Mouse (Mus musculus) heart, embryonic 15.5 days (tissue): ENCODE results near the gene Tenm4. TPM values are rescaled to one million over a fixed set of nuclear protein-coding genes. Genes with fewer than 3 reads are reported as not detected.

Experiments
- ATAC-seq: fragments of 200-750 bp; cut with Nextera tagmentation; replicated peaks from 2 replicates; pipeline ENCODE4 v1.8.0; 2017; ENCODE audit warnings: low read depth, moderate TSS enrichment; ENCODE audit not compliant: insufficient number of reproducible peaks, insufficient read depth, low FRiP score
- H3K27ac ChIP-seq: fragments of 300-500 bp; sonication (generic); 2 replicates; pipeline ENCODE4 v1.5.1; 2015; ENCODE audit warnings: mild to moderate bottlenecking, inconsistent platforms
- H3K27me3 ChIP-seq: fragments of 300-500 bp; sonication (generic); 2 replicates; pipeline ENCODE4 v1.6.1; 2015; ENCODE audit warnings: inconsistent platforms
- H3K36me3 ChIP-seq: fragments of 300-500 bp; sonication (generic); 2 replicates; pipeline ENCODE4 v1.6.1; 2015; ENCODE audit warnings: mild to moderate bottlenecking, inconsistent platforms
- H3K4me1 ChIP-seq: fragments of 300-500 bp; sonication (generic); replicated peaks from 2 replicates; pipeline ENCODE4 v1.6.1; 2015; ENCODE audit warnings: inconsistent platforms
- H3K4me2 ChIP-seq: fragments of 300-500 bp; sonication (generic); 2 replicates; pipeline ENCODE4 v1.6.1; 2015; ENCODE audit warnings: inconsistent platforms, mild to moderate bottlenecking, moderate library complexity
- H3K4me3 ChIP-seq: fragments of 300-500 bp; sonication (generic); 2 replicates; pipeline ENCODE4 v1.5.1; 2015; ENCODE audit warnings: mild to moderate bottlenecking, inconsistent platforms
- H3K9ac ChIP-seq: fragments of 300-500 bp; sonication (generic); 2 replicates; pipeline ENCODE4 v1.6.1; 2015; ENCODE audit warnings: mild to moderate bottlenecking, inconsistent platforms
- H3K9me3 ChIP-seq: fragments of 300-500 bp; sonication (generic); replicated peaks from 2 replicates; pipeline ENCODE4 v1.6.1; 2016; ENCODE audit warnings: inconsistent platforms
- WGBS: fragments of 180-500 bp; shearing (Covaris S2); methylation state at CpG from one replicate; pipeline ENCODE4 v1.1.7; 2015; ENCODE audit warnings: mixed read lengths; 5-methylcytosine and 5-hydroxymethylcytosine counted together
- polyA plus RNA-seq: library from polyadenylated mRNA; unstranded; fragments of >200 nt; fragmentation: Nextera tagmentation; extraction: Ambion mirVana; gene quantifications from 2 replicates; pipeline ENCODE4 v1.2.1, GENCODE M21; 2015

The Tenm4 gene
- polyA plus RNA-seq, 1 experiment from 2014 or later: 7.9 TPM

DNA sequence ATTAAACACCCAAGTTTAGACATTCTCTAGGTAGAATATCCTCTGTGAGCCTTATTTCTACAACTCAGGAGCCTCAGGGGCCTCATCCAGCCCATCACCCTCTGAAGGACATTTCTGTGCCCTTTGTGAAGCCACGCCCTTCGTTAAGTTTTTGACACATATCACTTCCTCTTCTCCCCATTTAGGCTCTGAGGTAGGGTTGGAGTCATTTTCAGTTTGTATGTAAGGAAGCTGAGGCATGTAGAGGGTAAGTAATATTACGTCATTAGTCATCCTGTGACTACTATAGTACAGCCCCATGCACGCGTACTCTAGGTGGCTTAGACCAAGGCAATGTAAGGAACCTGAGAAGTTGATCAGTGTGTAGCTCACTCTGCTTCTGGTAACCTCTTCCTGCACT lies 124.9 kb downstream of the Tenm4 start:
- no peak for ATAC-seq
- no peak overlapping the region for H3K4me2 ChIP-seq
- 92% methylated on average over 5 of the region's 5 CpGs for WGBS
- H3K9me3 ChIP-seq: no peaks in the 10 kb centered on the region
- no peaks in the 10 kb centered on the region for H3K36me3 ChIP-seq
- H3K27ac ChIP-seq: no peak overlapping the region
- no peaks in the 10 kb centered on the region for H3K27me3 ChIP-seq
- no peak overlapping the region for H3K9ac ChIP-seq
- H3K4me1 ChIP-seq: no peaks in the 10 kb centered on the region
- H3K4me3 ChIP-seq: no peak overlapping the region

GRCm38 (mm10) chr7:96300826-96301397 lies 129.9 kb downstream of the Tenm4 start:
- no peaks in the 10 kb centered on the region for H3K36me3 ChIP-seq
- H3K9ac ChIP-seq: no peak overlapping the region
- H3K9me3 ChIP-seq: no peaks in the 10 kb centered on the region
- WGBS: 70% methylated on average over 8 of the region's 8 CpGs
- no peaks in the 10 kb centered on the region for H3K27me3 ChIP-seq
- peaks cover 6% of the 10 kb centered on the region for H3K4me1 ChIP-seq
- no peak overlapping the region for H3K4me2 ChIP-seq
- no peak overlapping the region for H3K4me3 ChIP-seq
- ATAC-seq: no peak
- H3K27ac ChIP-seq: no peak overlapping the region

DNA sequence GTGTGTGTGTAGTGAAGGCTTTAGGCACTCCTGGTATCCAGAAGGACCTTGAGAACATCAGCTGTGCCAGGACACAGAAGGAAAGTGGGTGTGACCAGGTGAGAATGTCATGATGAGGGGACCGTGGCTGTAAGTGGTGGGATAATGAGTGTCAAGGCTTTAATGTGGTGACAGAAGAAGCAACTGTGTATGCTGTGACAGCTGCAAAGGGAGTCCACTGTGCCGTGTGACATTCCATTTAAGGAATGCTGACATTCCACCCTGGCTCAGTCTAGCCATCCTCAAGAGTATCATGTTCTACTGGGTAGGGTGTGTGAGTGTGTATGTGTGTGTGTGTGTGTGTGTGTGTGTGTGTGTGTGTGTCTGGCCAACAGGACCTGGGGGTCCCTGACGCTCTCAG lies 130.8 kb downstream of the Tenm4 start:
- no peak for ATAC-seq

GRCm38 (mm10) chr7:96303963-96304362 lies 132.9 kb downstream of the Tenm4 start:
- WGBS: 19% methylated on average over 2 of the region's 2 CpGs

More for the DNA sequence above, 130.8 kb downstream of the Tenm4 start:
- Histone ChIP-seq H3K9ac (no peak overlapping the region), H3K36me3 (no peaks in the 10 kb centered on the region), H3K4me2 (no peak overlapping the region), H3K4me3 (no peak overlapping the region), H3K27me3 (no peaks in the 10 kb centered on the region), H3K4me1 (peaks cover 6% of the 10 kb centered on the region), H3K9me3 (no peaks in the 10 kb centered on the region), H3K27ac (no peak overlapping the region)
- whole genome bisulfite sequencing: 32% methylated on average over 3 of the region's 3 CpGs

GRCm38 (mm10) chr7:96305382-96305935 lies 134.4 kb downstream of the Tenm4 start:
- ATAC-seq: no peak
- H3K9ac ChIP-seq: no peak overlapping the region
- no peak overlapping the region for H3K4me2 ChIP-seq
- H3K9me3 ChIP-seq: no peaks in the 10 kb centered on the region
- H3K4me3 ChIP-seq: no peak overlapping the region
- H3K4me1 ChIP-seq: peaks cover 6% of the 10 kb centered on the region
- H3K27me3 ChIP-seq: no peaks in the 10 kb centered on the region
- no peaks in the 10 kb centered on the region for H3K36me3 ChIP-seq
- WGBS: 39% methylated on average over 5 of the region's 5 CpGs
- H3K27ac ChIP-seq: no peak overlapping the region

More at GRCm38 (mm10) chr7:96303963-96304362, 132.9 kb downstream of the Tenm4 start:
- H3K27ac ChIP-seq: no peak overlapping the region
- no peak overlapping the region for H3K4me2 ChIP-seq
- H3K4me3 ChIP-seq: no peak overlapping the region
- no peaks in the 10 kb centered on the region for H3K9me3 ChIP-seq
- H3K27me3 ChIP-seq: no peaks in the 10 kb centered on the region
- no peak overlapping the region for H3K9ac ChIP-seq
- ATAC-seq: no peak
- peaks cover 6% of the 10 kb centered on the region for H3K4me1 ChIP-seq
- no peaks in the 10 kb centered on the region for H3K36me3 ChIP-seq

GRCm38 (mm10) chr7:96308106-96308505 lies 137.1 kb downstream of the Tenm4 start:
- Histone ChIP-seq H3K4me3 (no peak overlapping the region), H3K27me3 (no peaks in the 10 kb centered on the region), H3K9me3 (no peaks in the 10 kb centered on the region), H3K4me1 (peaks cover 6% of the 10 kb centered on the region), H3K27ac (no peak overlapping the region), H3K36me3 (no peaks in the 10 kb centered on the region), H3K9ac (no peak overlapping the region), H3K4me2 (no peak overlapping the region)
- 65% methylated on average over 6 of the region's 6 CpGs for WGBS
- no peak for ATAC-seq

DNA sequence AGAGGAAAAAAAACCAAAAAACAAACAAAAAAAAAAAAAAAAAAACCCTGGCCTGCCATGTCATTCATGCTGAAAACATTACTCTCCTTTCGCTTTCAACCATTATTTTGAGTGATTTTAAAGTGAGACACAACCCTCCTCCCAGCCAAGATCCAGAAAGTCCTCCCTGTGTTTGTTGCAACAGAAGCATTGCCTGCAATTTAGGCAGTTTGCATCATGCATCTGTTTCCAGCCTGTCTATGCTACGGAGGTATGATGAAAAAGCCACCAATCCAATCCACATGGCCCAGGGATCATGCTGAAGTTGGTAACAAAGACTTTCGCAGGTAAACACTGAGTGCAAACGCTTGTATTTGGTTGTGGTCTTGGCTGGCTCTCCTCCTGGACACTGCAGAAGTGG lies 158.3 kb downstream of the Tenm4 start:
- Histone ChIP-seq H3K4me3 (no peak overlapping the region), H3K4me1 (no peaks in the 10 kb centered on the region), H3K9me3 (peaks cover 6% of the 10 kb centered on the region; the same call in 1 of the 2 replicates), H3K36me3 (no peaks in the 10 kb centered on the region), H3K27me3 (no peaks in the 10 kb centered on the region), H3K9ac (no peak overlapping the region), H3K27ac (no peak overlapping the region), H3K4me2 (no peak overlapping the region)
- no peak for ATAC-seq
- 83% methylated on average over 4 of the region's 4 CpGs for WGBS

- Histone ChIP-seq H3K4me1 (no peaks in the 10 kb centered on the region), H3K36me3 (no peaks in the 10 kb centered on the region), H3K27ac (no peak overlapping the region), H3K9me3 (no peaks in the 10 kb centered on the region), H3K4me3 (no peak overlapping the region), H3K27me3 (no peaks in the 10 kb centered on the region), H3K9ac (no peak overlapping the region), H3K4me2 (no peak overlapping the region)
- ATAC-seq: no peak
- 69% methylated on average over 1 of the region's 1 CpGs for WGBS
Measured at GRCm38 (mm10) chr7:96331186-96331585, 160.1 kb downstream of the Tenm4 start.

GRCm38 (mm10) chr7:96334361-96334760 lies 163.3 kb downstream of the Tenm4 start:
- Histone ChIP-seq H3K4me3 (no peak overlapping the region), H3K36me3 (no peaks in the 10 kb centered on the region), H3K4me2 (no peak overlapping the region), H3K4me1 (no peaks in the 10 kb centered on the region), H3K9me3 (no peaks in the 10 kb centered on the region), H3K27me3 (no peaks in the 10 kb centered on the region), H3K27ac (no peak overlapping the region), H3K9ac (no peak overlapping the region)
- WGBS: 29% methylated on average over 2 of the region's 2 CpGs
- ATAC-seq: no peak

DNA sequence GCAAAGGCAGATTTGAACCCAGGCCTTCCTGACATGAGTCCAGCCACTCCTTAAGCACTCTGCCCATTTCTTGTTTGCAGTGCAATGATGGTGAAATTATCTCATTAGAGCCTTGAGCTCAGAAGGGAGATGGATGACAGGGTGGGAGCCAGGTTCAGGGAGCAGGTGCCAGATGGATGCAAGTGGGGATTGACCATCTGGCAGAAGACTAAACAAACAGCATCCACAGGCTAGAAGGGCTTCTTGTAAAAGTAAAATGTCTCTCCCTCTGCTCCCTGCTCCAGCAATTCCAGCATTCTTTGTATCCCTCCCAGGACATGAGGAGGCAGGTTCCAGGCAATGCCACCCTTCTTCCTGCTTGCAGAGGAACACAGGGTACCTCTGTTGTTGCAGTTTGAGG lies 165.3 kb downstream of the Tenm4 start:
- no peak for ATAC-seq
- Histone ChIP-seq H3K36me3 (no peaks in the 10 kb centered on the region), H3K9ac (no peak overlapping the region), H3K4me2 (no peak overlapping the region), H3K27me3 (no peaks in the 10 kb centered on the region), H3K4me3 (no peak overlapping the region), H3K9me3 (no peaks in the 10 kb centered on the region), H3K27ac (no peak overlapping the region), H3K4me1 (no peaks in the 10 kb centered on the region)

GRCm38 (mm10) chr7:96340826-96341225 lies 169.8 kb downstream of the Tenm4 start:
- ATAC-seq: no peak
- Histone ChIP-seq H3K4me1 (no peaks in the 10 kb centered on the region), H3K9me3 (no peaks in the 10 kb centered on the region), H3K9ac (no peak overlapping the region), H3K4me3 (no peak overlapping the region), H3K27me3 (no peaks in the 10 kb centered on the region), H3K36me3 (no peaks in the 10 kb centered on the region), H3K4me2 (no peak overlapping the region), H3K27ac (no peak overlapping the region)
- WGBS: 58% methylated on average over 5 of the region's 5 CpGs

DNA sequence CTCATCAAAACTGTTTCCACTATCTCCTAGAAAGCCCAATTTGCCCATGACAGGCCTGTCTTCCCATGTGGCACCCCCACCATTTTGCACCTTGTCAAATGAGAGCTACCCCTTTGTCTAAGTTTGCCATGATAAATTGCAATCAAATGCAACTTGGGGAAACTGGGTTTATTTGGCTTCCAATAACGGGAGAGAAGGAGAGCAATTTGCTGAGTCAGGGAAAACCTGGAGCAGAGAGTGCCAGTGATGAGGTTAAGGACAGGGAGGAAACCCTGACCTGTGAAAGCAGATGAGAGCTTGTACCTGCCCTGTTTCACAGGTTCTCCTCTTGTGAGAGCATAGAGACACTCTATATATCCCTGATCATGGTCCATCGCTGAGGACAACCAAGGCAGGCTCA lies 170.4 kb downstream of the Tenm4 start:
- no peak for ATAC-seq
- Histone ChIP-seq H3K4me2 (no peak overlapping the region), H3K9me3 (no peaks in the 10 kb centered on the region), H3K4me1 (no peaks in the 10 kb centered on the region), H3K9ac (no peak overlapping the region), H3K27me3 (no peaks in the 10 kb centered on the region), H3K4me3 (no peak overlapping the region), H3K36me3 (no peaks in the 10 kb centered on the region), H3K27ac (no peak overlapping the region)
- 77% methylated on average over 2 of the region's 2 CpGs for WGBS
